Mouse (Mus musculus) embryonic fibroblast, embryonic 13.5 days (primary cell): ENCODE data around the gene Bub1.

Source experiments
- CTCF ChIP-seq: IDR thresholded peaks from 2 replicates; pipeline ENCODE4 v1.5.1; 2011; ENCODE audit warnings: mild to moderate bottlenecking, control low read depth, low read length, moderate library complexity, borderline replicate concordance; ENCODE audit not compliant: insufficient read depth
- POLR2A ChIP-seq: IDR thresholded peaks from 2 replicates; pipeline ENCODE4 v1.6.1; 2011; ENCODE audit warnings: low read depth, mild to moderate bottlenecking, control low read depth, low read length, moderate library complexity

DNA sequence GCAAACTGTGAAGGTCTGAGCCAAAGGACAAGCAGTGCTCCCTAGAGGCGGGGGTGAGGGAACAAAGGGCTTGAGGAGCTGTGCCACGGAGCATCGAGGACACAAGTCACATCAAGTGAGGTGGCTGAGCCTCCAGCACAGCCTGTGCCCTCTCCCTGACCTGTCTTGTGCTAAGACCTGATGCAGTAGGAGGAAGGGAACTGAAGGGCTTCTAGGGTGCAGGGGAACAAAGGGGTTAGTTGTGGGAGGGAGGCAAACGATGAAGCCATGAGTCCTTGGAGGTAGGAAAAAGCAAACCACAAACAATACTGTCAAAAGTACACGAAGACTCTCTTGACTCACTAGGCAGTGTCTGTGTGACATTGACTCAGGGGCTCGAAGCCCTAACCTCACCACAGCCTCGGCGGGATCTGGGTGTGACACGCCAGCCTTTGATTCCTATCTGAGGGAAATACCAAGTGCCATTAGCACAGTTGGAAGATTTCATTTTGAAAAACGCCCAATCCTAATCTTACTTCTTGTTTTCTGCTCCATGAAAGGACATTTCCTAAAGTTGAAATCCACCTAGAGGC, 71.2 kb downstream of the Bub1 start:
- TF ChIP-seq CTCF: no peak
- no peak for TF ChIP-seq POLR2A
